Mouse (Mus musculus) intestine, embryonic 16.5 days (tissue): ENCODE measurements around the gene Bcl7a. TPM values are rescaled to one million over a fixed set of nuclear protein-coding genes. Genes with fewer than 3 reads are reported as not detected.

Experiments
- ATAC-seq: fragments of 200-750 bp; cut with Nextera tagmentation; 2 replicates; pipeline ENCODE4 v1.8.0; 2017; ENCODE audit warnings: moderate TSS enrichment, moderate library complexity
- H3K27ac ChIP-seq: fragments of 300-500 bp; sonication (generic); 2 replicates; pipeline ENCODE4 v1.5.1; 2014; ENCODE audit warnings: mild to moderate bottlenecking, low read length
- H3K27me3 ChIP-seq: fragments of 300-500 bp; sonication (generic); replicated peaks from 2 replicates; pipeline ENCODE4 v1.6.1; 2014; ENCODE audit warnings: low read length, control low read depth, mixed read lengths; ENCODE audit not compliant: control insufficient read depth, insufficient read depth
- H3K36me3 ChIP-seq: fragments of 300-500 bp; sonication (generic); 2 replicates; pipeline ENCODE4 v1.6.1; 2014; ENCODE audit warnings: low read length, control low read depth; ENCODE audit not compliant: control insufficient read depth, insufficient read depth
- H3K4me1 ChIP-seq: fragments of 300-500 bp; sonication (generic); 2 replicates; pipeline ENCODE4 v1.6.1; 2014; ENCODE audit warnings: low read length, control low read depth, mixed read lengths; ENCODE audit not compliant: control insufficient read depth, insufficient read depth
- H3K4me2 ChIP-seq: fragments of 300-500 bp; sonication (generic); 2 replicates; pipeline ENCODE4 v1.6.1; 2014; ENCODE audit warnings: low read depth, low read length, control low read depth
- H3K4me3 ChIP-seq: fragments of 300-500 bp; sonication (generic); 2 replicates; pipeline ENCODE4 v1.5.1; 2014; ENCODE audit warnings: mild to moderate bottlenecking, low read length
- H3K9ac ChIP-seq: fragments of 300-500 bp; sonication (generic); 2 replicates; pipeline ENCODE4 v1.6.1; 2014; ENCODE audit warnings: low read depth, low read length
- H3K9me3 ChIP-seq: fragments of 300-500 bp; sonication (generic); 2 replicates; pipeline ENCODE4 v1.6.1; 2016; ENCODE audit warnings: low read length, control low read depth; ENCODE audit not compliant: control insufficient read depth
- WGBS: fragments of 180-500 bp; shearing (Covaris S2); extraction: QIAGEN DNeasy Blood & Tissue Kit; methylation state at CpG from one replicate; pipeline ENCODE4 v1.1.7; 2014; 5-methylcytosine and 5-hydroxymethylcytosine counted together
- polyA plus RNA-seq: library from polyadenylated mRNA; unstranded; fragments of >200 nt; fragmentation: Nextera tagmentation; extraction: Ambion mirVana; gene quantifications from 2 replicates; pipeline ENCODE4 v1.2.1, GENCODE M21; 2015

The Bcl7a gene
- polyA plus RNA-seq, 1 experiment from 2014 or later = 13.0 TPM

DNA sequence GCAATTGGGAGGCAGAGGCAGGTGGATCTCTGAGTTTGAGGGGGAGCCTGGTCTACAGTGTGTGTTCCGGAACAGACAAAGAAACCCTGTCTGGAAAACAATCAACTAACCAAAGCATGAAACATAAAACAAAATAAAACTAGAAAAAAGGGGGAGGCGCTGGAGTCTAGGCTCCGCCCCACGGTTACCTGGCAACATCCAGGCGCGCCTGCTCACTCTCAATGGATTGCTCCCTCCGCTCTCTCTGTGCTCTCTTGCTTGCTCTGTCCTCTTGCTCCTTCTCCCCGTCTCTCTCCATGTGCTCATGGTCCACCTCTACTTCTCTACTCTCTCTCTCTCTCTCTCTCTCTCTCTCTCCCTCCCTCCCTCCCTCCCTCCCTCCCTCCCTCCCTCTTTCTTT is 39.1 kb downstream of the Bcl7a start:
- no peak overlapping the region for H3K27ac ChIP-seq
- no peaks in the 10 kb centered on the region for H3K36me3 ChIP-seq
- H3K4me2 ChIP-seq = no peak overlapping the region
- H3K4me3 ChIP-seq = no peak overlapping the region
- H3K27me3 ChIP-seq = no peaks in the 10 kb centered on the region
- no peak overlapping the region for H3K9ac ChIP-seq
- 87% methylated on average over 8 of the region's 8 CpGs for WGBS
- H3K4me1 ChIP-seq = peaks cover 10% of the 10 kb centered on the region; the same call in 1 of the 2 replicates
- no peak for ATAC-seq
- no peaks in the 10 kb centered on the region for H3K9me3 ChIP-seq

DNA sequence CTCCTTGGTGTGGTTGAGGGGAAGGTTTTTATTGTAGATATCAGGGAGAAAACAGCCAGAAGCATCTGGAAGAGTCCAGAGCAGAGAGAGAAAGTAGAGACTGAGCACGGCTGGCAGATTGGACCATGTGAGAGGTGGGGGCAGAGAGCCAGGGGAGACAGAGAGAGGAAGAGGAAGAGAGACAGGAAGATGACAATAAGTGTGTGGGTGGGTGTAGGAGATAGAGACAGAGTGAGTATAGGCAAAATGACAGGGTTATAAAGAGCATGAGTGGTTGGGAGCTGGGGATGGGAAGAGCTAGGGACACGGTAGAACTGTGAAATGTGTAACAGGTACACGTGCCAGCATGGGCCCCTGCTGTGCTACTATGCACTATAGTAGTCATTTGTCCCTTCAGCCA is 44.8 kb downstream of the Bcl7a start:
- Histone ChIP-seq H3K27me3 (no peaks in the 10 kb centered on the region), H3K9me3 (no peaks in the 10 kb centered on the region), H3K9ac (no peak overlapping the region), H3K4me3 (no peak overlapping the region), H3K36me3 (no peaks in the 10 kb centered on the region), H3K4me2 (no peak overlapping the region), H3K27ac (no peak overlapping the region), H3K4me1 (peaks cover under 1% of the 10 kb centered on the region; the same call in 1 of the 2 replicates)
- ATAC-seq = no peak
- WGBS = 30% methylated on average over 3 of the region's 3 CpGs

DNA sequence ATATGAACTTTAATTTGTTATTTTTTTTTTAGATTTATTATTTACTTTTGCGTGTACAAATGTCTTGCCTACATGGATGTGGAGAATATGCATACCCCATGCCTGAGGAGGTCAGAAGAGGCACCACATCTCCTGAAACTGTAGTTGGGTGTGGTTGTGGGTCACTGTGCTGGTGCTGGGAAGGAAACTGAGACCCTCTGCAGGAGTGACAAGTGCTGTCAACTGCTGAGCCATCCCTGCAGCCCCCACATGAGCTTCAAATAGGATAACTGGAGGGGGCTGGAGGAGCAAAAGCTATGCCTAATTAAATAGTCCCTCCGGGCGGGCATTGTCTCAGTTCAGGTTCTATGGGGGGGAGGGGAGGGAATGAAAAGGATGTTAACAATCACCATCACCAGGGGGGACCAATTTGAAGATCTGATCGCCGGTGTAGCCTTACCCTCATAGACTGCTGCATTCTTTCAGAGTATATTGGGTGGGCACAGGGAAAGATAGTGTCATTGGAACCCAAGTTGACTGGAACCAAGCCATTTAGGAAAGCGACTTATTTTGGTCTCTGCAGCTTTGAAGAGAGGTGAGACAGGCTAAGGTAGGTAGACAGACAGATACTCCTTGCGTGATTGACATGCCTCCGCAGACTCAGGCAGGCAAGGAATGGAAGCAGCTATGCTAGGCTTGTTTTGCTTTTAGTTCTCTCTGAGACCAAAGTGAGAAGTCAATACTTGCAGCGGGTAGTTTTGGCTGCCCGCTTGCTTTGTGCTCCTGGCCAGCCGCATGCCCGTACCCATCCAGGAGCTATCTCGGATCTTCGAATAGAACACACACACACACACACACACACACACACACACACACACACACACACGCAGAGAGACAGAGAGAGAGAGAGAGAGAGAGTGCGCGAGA is 47.2 kb downstream of the Bcl7a start:
- Histone ChIP-seq H3K27me3 (no peaks in the 10 kb centered on the region), H3K4me3 (peak overlapping the region; percentile 32), H3K36me3 (no peaks in the 10 kb centered on the region), H3K9ac (peak overlapping the region; percentile 4; the same call in 1 of the 2 replicates), H3K9me3 (no peaks in the 10 kb centered on the region), H3K4me2 (peak overlapping the region; percentile 51), H3K4me1 (peaks cover 9% of the 10 kb centered on the region), H3K27ac (no peak overlapping the region)
- ATAC-seq = no peak
- WGBS = 13% methylated on average over 16 of the region's 17 CpGs

DNA sequence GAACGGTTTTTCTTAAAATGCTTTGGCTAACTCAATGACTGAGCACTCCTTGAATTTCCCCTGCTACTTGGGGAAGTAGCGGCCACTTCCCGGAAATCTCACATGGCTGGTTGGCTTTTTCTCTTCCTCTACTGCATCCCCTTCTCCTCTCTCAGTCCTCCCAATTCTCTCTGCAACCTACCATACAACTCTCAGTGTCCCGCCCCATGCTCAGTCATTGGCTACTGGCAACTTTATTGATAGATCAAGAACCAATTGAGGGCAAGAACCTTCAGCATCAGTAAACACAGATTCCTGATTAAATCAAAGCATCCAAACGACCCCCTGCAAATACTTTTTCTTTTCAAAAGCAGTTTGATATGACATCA is 47.8 kb downstream of the Bcl7a start:
- ATAC-seq = no peak
- Histone ChIP-seq H3K27me3 (no peaks in the 10 kb centered on the region), H3K4me2 (peak overlapping the region; percentile 51), H3K36me3 (no peaks in the 10 kb centered on the region), H3K27ac (no peak overlapping the region), H3K4me3 (peak overlapping the region; percentile 32), H3K4me1 (peaks cover 16% of the 10 kb centered on the region), H3K9ac (0 out of 2 replicates have a peak overlapping the region, but pooled peaks have one; percentile 4), H3K9me3 (no peaks in the 10 kb centered on the region)
- 17% methylated on average over 5 of the region's 5 CpGs for WGBS

DNA sequence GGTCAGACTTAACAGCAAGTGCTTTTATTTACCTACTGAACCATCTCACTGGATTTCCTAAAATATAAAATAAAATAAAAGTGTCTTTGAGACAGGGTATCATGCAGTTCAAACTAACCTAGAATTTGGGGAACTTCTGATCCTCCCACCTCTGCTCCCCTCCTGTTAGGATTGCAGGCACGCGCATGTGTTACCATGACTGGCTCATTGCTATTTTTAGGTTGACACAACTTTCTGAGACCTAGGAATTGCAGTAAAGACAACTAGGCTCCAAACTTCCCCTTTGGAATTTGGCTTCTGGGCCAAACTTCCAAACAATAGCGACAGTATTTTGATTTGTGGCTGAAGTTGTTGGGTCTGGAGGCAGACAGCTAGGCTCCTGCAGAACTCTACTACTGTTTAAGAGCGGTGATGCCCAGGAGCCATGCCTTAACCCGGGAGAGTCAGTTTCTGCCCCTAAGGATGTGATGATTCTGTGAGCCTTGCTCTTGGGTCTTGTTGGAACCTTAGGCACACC is 50.2 kb downstream of the Bcl7a start:
- peak overlapping the region; percentile 89 for H3K27ac ChIP-seq
- peak overlapping the region; percentile 64 for H3K4me2 ChIP-seq
- H3K4me3 ChIP-seq = peak overlapping the region; percentile 98
- no peaks in the 10 kb centered on the region for H3K27me3 ChIP-seq
- no peaks in the 10 kb centered on the region for H3K36me3 ChIP-seq
- no peaks in the 10 kb centered on the region for H3K9me3 ChIP-seq
- peaks cover 36% of the 10 kb centered on the region for H3K4me1 ChIP-seq
- ATAC-seq = no peak; the same call in 1 of the 2 replicates
- WGBS = 16% methylated on average over 5 of the region's 5 CpGs
- H3K9ac ChIP-seq = peak overlapping the region; percentile 64

DNA sequence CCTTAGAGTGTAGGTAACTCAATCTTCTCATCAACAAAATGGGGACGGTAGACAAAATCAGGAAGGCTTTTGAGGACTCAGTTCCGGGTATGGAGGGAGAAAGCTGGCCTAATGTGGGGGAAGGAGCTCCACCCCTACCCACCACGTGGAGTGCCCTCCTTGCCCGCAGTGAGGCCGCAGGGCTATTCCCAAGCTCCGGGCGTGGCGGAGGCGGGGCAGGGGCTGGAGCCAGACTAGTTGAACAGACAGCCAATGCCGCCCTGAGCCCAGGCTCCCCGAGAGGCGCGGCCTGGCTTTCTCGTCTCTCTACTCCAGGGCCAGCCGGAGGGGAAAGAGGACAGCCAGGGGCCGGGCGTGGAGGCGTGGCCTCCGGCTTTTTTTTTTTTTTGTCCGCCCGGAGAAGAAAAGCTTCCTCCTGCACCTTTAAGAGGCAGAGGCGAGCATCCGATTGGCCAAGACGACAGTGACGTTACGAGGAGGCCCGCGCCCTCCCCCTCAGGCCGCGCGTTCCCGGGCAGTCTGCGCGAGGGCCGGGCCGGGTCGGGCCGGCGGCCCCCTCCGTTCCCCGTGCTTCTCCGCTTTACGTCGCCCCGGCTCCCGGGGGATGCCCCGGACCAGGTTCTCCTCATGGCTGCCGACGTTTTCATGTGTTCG is 50.8 kb downstream of the Bcl7a start, which contains the start of gene Mlxip:
TSS of gene Mlxip (plus strand) at position 496 of the 654 bp plus-strand sequence.
- Histone ChIP-seq H3K27me3 (no peaks in the 10 kb centered on the region), H3K9me3 (no peaks in the 10 kb centered on the region), H3K4me3 (peak within 1 kb of the TSS; percentile 98), H3K4me2 (peak within 1 kb of the TSS; percentile 76), H3K36me3 (no peaks in the 10 kb centered on the region), H3K4me1 (peaks cover 37% of the 10 kb centered on the region), H3K27ac (peak within 1 kb of the TSS; percentile 89), H3K9ac (peak within 1 kb of the TSS; percentile 97)
- under 1% methylated on average over 48 of the region's 50 CpGs for WGBS
- peak; percentile 99 for ATAC-seq

DNA sequence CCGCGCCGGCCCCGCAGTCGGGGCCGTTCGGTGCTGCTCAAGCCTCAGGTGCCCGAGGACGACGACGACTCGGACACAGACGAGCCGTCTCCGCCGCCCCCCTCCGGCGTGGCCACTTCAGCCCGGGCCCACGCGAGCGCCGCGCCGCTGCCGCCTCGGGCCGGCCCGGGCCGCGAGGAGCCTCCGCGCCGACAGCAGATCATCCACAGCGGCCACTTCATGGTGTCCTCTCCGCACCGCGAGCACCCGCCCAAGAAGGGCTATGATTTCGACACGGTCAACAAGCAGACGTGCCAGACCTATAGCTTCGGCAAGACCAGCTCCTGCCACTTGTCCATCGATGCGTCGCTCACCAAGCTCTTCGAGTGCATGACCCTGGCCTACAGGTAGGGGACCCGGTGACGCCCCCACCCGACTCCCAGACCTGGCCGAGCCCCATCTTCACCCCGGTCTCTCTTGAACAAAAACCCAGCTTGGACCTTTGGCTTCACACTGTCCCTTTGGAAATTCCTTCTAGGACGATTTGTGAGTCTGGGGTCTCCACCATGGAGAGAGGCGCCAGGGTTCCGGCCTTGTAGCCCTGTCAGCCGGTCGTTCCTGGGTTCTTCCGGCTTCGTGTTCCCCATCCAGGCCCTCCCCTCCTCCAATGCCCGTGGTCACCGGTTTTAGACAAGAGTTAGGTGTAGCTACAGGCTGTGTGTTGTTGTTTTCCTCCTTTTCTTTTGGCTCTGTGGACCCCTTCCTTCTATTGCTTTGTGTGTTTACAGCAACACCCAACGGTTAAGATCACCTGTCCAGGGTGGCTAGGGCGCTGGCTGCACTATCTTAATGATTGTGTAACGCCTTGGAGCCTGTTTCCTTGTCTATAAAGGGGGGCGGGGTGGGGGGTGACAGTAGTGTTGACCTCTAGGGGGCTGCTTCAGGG is 51.6 kb downstream of the Bcl7a start:
- H3K9me3 ChIP-seq = no peaks in the 10 kb centered on the region
- peak overlapping the region; percentile 87 for H3K27ac ChIP-seq
- H3K27me3 ChIP-seq = no peaks in the 10 kb centered on the region
- H3K9ac ChIP-seq = peak overlapping the region; percentile 97
- peaks cover 37% of the 10 kb centered on the region for H3K4me1 ChIP-seq
- peak overlapping the region; percentile 76 for H3K4me2 ChIP-seq
- H3K4me3 ChIP-seq = peak overlapping the region; percentile 98
- peak; percentile 12 for ATAC-seq
- WGBS = under 1% methylated on average over 65 of the region's 65 CpGs
- no peaks in the 10 kb centered on the region for H3K36me3 ChIP-seq

DNA sequence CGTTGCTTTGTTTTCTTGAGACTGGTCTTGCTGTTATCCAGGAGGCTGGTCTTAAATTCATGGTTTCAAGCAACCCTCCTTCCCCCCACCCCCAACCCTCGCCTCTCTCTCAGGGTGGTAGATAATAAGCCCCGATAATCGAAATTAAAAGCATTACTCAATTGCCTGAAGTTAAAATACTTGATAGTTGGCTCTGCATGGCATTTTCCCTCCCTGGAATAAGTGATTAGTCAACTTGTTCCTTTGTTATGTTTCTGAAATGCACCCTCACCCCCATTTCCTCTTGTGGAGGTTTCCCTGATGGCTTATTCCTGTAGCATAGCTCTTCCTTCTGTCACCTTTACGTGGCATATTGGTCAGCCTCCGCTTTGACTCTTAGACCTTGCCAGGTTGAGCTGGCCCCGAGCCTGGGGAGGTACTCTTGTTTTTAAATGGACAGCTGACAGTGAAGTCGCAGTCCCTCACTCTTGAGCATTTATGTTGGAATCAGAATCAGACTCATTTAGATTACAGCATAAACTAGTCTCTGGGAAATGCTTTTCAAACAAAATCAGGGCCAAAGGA is 53.3 kb downstream of the Bcl7a start:
- peak overlapping the region; percentile 98 for H3K4me3 ChIP-seq
- no peaks in the 10 kb centered on the region for H3K36me3 ChIP-seq
- ATAC-seq = no peak
- peaks cover 40% of the 10 kb centered on the region for H3K4me1 ChIP-seq
- no peaks in the 10 kb centered on the region for H3K27me3 ChIP-seq
- 52% methylated on average over 8 of the region's 8 CpGs for WGBS
- no peaks in the 10 kb centered on the region for H3K9me3 ChIP-seq
- no peak overlapping the region for H3K27ac ChIP-seq
- H3K4me2 ChIP-seq = peak overlapping the region; percentile 76
- H3K9ac ChIP-seq = peak overlapping the region; percentile 97; the same call in 1 of the 2 replicates
